Mouse (Mus musculus) left cerebral cortex, adult 11 months (tissue): Measurements from ENCODE around the gene Fxyd3.

ENCODE experiments used
- DNase-seq: peaks from one replicate; pipeline ENCODE4 v3.0.0; 2022; ENCODE audit warnings: low spot score

Fxyd3 gene

DNA sequence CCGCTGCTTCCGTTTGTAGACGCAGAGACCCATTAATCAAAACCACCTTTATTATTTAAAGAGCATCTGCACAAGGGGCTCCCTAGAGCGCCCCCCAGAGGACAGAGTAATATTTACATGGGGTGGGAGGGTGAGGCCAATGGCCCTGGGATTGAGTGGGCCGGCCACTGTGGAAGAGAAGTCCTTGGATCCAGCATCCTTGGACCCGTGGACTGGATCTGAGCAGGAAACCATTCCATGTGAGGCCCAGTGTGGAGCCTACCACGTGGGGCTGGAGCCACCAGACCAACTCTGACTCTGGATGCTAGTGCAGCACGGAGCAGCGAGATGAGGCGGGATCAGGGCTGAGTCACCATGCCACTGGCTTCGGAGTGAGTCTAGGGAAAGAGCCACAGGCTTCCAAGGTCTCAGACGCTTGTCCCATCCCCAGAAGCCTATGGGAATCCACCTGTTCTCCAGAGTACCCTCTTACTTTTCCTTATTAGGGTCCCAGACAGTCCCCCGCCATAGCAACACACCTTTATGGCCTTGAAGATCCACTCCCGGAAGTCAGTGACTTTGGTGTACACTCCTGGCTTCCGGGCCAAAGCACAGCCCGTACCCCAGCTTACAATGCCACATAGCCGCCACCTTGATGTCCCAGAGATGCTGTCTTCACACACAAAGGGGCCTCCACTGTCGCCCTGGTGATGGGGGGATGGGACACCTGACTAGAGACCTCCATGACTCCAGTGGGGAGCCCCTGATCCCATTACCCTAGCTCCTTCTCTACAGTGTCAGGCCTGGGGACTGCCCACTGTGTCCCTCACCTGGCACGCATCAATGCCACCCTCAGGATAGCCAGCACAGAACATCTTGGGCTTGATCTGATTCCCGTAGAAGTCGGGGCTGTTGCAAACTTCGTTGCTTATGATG lies 22.4 kb upstream of the Fxyd3 start:
- no peak for DNase-seq

DNA sequence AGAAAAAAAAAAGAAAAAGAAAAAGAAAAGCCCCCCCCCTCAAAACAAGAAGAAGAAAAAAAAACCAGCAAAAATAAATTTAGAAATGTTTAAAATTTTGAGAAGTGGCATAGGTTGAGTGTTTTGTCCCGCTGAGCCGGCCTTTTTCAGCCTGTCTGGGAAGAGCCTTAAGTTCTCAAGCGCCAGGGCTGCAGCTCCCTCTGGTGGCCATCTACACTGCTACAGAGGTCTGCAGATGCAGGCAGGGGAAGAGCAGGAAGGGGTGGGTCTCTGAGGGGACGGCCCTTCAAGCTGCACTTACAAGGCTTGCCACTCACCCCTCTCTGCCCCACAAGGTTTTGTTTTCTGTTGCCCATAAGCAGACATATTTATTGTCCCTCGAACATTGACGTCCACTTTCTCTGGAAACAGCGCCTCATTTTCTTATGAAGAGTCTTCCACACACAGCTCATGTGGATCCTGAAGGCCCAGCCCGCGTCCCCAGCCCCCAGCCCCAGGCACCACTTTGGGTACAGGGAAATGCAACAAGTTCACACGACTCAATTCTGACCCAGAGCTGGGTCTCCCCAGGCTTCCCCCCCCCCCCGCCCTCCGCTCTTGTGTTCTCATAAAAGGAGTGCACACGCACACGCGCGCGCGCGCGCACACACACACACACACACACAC lies 21.2 kb upstream of the Fxyd3 start:
- DNase-seq, result peak; percentile 77

DNA sequence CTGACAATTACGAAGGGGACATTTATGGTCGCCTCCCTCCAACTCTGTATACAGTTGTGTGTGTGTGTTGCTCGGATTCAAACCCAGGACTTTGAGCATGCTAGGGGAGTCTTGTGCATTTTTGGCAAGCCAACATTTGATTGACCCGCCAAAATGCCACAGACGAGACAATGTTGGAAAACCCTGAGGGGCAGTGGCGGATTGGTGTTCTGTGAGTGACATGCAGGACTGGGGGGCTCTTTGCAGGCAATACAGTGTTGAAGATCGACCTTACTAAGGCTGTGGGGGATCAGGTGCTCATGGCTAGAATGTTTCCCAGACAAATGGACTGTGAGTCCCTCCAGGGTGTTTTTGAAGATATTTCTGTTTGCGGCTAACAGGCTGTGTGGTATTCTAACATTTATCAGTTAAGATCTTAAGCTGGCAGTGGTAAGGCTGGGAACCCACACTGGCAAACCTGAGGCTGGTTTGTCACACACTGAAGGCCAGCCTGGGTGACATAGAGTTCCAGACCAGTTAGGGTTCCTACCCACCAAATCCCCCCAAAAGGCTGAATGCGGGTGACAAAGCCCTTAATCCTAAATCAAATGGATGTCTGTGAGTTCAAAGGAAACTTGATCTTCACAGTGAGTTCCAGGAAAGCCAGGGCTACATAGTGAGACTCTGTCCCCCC lies 20.5 kb upstream of the Fxyd3 start:
- DNase-seq, result no peak

DNA sequence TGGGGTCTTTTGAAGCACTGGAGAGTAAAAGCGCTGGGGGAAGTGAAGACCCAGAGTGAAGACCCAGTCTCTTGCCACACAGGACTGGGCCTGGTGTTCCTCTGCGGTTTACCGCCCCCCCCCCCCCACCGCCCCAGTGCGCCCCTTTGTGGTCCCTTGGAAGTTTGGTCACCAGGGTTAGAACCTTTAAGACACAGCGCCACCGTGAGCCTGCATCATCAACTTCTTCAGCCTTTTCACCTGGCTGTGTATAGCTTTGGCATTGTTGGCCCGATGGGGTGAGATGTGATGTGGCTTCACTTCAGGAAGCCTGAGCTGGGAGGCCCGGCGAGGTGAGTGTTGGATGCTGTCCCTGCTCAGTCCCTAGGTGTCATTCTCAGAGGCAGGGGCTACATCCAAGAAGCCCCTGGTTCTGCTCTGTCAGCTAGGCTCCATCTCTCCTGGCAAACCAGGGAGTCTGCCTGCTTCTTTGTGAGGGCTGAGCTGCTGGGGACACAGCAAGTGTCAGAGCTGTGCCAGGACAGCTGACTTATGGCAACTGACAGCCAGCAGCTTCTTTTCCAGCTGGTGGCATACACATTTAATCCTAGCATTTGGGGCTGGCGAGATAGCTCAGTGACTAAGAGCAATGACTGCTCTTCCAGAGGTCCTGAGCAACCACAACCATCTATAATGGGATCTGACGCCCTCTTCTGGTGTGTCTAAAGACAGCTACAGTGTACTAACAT lies 18.4 kb upstream of the Fxyd3 start:
- no peak for DNase-seq

DNA sequence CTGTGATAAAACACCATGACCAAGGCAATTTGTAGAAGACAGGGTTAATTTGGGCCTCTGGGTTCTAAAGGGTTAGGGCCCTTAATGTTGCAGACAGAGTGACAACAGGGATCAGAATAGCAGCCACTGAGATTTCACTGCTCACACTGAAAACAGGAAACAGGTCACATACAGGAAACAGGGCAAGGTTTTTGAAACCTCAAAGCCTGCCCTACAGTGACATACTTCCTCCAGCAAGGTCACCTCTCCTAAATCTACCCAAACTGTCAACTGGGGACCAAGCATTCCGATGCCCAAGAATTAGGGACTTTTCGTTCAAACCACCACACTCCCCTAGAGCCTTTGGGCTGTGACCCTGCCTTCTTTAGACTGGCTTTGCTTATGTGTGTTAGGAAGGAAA lies 13.2 kb upstream of the Fxyd3 start:
- DNase-seq, result no peak

DNA sequence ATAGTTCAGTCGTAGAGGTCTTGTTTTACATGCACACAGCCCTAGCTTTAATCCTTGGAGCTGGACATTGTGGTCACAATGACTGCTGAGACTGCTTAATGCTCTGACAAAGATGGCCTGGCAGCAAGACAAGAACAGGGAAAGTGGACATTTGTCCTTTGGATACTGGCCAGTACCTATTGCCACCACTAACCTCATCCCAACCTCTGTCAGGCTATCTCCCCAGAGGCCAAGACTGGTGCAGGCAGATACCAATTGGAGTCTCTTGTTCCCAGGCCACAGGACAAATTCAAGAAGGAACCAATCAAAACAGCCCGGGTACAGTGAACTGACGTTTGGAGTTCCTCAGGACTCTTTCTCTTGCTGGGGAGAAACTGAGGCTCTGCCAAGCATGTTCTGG lies 11.7 kb upstream of the Fxyd3 start:
- DNase-seq, result no peak

DNA sequence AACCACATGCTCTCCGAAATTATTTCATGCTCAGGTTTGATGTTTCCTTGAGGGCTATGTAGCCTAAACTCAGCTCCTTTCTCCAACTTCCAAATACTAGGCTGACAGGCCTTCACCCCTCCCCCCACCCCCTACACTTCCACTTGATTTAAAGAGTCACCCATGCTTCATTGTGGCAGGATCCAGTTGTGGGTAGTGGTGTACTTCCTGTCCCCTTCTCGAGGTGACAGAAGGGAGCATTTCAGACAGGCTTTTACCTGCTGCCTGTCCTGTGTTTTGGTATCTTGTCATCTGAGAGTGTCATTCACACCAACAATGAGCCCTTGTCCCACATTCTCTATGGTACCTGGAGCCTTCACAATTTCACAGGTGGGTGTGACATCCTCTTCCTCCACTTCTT lies 10.8 kb upstream of the Fxyd3 start:
- DNase-seq, result no peak

DNA sequence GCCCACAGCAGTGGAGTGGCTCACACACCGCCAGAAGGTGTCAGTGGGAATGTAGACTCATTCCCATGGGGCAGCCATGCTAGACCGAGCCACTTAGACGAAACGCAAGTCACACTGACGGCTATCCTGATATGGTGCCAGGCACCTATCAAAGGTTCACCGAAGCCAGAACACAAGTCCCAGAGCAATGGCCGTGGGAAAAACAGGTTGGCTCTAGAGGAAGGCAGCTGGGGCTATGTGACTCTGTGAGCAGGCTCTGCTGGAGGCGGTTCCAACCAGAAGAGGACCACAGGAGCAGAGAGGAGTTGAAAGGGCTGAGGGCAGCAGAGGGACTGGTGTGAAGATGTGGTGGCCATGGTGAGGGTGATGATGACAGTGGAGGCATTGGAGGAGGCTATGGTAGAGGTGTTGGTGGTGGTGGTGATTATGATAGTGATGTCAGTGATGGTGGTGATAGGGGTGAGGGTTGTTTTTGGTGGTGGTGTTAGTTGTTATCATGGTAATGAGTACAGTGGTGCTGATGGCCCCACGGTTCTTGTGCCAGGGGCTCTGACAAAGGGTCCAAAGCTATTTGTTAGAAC lies 9.8 kb upstream of the Fxyd3 start:
- no peak for DNase-seq

DNA sequence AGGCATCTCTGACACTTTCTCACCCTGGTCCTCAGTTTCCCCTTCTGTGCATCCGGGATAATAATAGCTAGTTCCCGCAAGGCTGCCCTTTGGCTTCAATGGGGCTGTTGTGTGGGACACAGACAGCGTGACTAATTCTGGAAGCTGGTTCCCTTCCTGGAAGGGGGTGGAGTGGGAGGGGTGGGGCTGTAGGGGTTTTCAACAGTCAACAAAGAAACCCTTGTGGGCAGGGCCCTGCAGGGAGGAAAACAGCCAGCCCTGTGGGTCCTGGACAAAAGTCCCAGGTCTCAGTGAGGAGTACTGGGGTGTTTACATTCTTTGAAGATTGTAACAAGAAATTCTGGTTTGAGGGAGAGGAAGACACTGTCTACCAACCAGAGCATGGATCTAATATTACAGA lies 8.7 kb upstream of the Fxyd3 start:
- DNase-seq, result no peak

DNA sequence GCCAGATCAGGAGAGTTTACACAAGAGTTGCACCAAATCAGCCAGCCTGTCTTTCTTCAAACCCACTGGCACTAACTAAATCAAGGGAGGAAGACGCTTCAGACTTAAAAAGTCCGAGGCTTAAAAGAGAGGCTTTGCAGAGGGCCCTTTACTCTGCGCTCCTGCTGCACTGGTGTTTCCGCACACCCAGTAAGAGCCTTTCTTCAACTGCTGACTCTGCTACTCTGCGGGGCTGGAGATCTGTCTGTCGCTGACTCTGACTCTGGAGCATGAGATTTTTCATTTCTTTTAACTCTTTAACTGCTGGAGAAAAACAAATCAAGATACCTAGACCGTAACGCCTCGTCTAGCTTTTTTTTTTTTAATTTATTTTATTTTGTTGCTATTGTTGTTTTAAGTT lies 7.6 kb upstream of the Fxyd3 start:
- DNase-seq, result no peak

DNA sequence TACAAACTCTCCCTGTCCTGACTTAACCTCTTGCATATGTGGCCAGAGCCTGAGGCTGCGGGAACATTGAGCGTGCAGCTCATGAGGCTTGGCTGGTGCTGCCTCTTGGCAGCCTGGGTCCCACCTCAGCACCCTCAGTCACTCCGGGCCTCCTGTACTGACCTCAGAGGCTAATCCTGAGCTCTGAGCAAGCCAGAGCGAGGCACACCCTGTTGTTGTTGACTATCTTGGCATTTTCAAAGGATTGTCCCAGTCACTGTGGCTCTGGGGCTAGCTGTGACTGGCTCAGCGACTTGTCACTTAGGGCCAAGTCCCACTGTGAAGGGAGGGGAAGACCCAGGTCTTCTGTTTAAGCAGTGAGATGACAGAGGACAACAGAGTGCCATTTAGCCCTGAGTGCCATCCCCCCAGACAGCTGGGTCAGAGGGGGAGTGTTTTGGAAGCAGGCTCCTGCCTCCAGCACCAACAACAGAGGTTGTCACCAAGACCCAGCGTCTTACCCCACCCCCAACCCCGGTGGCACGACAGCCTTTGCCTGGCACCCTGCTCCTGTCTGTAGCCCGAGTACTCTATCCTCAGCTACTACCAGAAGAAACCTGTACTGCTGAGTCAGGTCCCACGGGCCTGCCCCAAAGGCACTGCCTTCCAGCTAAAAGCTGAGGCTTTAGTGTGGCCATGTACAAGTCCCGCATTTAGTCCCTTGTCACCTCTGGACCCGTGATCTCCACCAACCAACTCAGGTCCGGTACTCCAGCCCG lies 6.5 kb upstream of the Fxyd3 start:
- DNase-seq, result no peak

DNA sequence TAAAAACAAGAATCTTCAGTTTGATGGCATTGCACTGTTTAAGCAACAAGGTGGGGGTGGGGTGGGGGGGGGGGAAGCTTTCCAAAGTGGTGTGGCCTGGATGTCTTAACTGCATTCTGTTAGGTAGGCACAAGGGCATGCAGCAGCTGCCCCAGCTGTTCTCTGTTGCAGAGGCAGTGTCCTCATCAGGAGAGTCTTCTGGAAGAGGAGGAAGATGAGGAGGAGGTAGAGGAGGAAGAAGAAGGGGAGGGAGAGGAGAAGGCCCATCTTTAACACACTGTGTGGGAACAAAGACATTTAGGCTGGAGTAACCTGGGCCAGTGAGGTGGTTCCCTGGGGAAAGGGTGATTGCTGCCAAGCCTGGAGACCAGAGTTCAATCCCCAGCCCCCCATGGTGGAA lies 5.6 kb upstream of the Fxyd3 start:
- DNase-seq, result no peak

DNA sequence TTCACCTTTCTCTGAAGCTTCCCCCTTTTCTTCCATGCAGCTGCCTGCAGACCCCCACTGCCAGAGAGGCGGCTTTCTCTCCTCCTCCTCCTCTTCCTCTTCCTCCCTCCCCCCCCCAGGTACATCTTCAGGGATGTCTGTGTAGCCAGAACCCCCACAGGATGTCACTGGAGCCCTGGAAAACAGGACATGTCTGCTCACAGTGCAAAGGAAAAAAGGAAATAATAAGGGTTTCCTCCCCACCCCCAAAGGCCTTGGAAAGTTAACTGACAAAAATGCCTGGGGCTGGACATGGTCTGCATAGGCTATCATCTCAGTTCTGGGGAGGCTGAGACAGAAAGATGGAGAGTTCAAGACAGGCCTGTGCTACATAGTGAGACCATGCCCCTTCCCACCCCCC lies 4.6 kb upstream of the Fxyd3 start:
- no peak for DNase-seq

DNA sequence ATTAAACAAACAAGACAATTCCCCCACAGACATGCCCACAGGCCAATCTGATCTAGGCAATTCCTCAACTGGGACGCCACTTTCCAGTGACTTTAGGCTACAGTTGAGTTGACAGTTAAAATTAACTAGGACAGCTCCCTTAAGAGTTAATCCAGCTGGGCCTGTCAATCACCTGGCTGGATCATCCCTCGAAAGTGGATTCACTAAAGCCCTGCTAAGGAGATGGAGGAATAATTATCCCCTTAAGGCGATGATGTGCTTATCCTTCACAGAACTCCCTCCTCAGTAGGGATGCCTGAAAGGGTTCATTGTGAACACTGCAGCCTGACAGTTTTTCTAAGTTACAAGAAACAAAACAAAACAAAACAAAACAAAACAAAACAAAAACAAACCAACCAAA lies 4.1 kb upstream of the Fxyd3 start:
- DNase-seq, result no peak

DNA sequence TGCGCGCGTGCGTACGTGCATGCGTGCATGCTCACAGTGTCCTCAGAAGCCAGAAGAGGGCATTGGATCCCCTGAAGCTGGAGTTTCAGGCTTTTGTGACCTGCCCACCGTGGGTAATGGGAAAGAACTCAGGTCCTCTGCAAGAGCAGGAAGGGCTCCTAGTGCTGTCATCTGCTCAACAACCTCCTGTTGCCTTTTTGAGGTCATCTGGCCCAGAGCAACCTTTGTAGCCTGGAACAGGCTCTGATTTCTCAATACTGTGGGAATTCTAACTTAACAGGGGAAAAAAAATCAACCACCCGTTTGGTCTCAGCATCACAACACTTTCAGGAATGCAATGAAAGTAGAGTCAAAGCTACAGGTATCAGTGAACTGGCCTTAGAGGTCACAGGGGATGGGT lies 3.2 kb upstream of the Fxyd3 start:
- no peak for DNase-seq

DNA sequence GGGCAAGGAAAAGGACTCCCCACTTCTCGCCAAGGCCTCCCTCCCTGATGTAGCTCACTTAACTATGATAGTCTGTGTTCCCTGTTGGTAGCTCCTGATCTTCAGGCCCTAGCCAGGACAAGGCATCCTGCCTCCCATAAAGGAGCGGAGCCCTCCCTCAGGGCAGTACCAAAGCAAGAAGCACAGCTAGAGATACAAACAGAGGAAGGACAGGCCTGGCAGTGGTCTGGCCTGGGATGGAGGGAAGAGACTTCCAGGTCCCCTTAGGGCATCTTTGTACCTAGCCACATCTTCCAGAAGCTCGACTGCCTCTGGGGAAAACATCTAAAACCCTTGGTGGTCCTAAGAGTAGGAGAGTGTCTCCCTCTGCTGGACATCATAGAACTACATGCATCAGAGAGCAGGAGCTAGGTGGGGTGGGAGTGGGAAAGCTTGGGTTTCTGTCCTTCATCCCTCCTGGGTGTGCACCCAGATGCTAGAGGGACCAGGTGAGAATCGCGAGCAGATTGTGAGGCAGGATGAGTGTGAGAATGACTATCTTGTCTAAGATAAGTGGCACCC lies 1.5 kb upstream of the Fxyd3 start:
- DNase-seq, result peak; percentile 62

DNA sequence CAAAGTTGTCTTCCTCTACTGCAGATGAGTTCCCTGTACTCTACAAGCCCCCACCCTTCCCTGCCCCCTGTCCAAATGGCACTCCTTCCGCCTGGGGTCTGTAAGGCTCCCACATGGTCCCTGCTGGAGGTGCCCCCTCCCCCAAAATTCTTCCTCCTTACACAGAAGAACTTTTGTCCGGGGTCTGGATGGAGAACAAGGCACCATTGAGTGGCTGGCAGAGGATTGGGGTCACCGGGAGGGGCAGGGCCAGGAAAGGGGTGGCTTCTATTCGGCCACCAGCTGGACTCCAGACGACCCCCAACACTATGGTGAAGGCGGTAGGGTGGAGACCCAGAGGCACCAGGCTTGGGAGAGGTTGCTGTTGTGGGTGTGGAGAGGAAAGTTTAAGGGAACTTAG lies 966 bp upstream of the Fxyd3 start:
- DNase-seq, result no peak

DNA sequence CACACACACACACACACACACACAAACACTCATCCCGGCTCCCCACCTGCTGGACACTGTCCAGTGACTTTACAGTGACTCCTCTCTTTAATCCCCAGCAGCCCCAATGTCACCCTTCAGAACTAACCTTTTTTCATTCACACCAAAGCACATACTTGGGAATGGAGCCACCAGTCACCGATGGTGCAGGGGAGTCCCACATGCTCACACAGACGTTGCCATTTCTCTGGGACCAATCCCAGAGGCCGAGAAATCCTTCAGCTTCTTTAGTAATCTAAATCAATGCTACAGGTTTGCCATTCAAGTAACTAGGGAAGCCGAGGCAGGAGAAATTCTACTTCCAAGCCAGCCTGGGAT lies 1.8 kb downstream of the Fxyd3 start:
- DNase-seq, result no peak

DNA sequence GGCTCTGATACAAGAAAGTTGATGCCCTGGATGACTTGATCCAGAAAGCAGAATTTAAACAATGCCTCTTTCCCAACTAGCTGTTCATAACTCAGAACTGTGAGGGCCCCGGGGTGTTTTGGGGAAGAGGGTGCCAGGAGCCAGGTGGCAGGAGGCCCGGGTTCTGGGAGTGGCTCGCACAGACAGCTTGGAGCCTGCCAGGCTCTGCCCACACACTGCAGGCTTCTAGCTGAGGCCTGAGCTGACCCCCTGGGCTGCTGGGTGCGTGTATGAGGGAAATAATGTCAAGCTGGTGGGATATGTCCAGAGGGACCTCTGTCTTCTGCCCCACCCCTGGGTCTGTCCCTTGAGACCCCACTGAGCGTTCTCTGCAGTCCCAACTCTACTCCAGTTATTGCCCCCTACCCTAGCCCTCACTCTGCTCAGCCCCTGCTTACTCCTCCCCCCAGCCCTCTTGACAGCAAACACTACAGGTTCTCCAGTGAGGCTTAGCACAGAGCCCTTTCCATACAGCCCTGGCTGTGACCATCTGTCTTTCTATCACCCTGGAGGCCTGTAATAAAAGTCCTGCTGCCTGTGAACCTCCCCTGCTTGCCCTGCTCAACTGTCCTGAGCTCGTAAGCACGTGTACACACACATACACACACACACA lies 2.3 kb downstream of the Fxyd3 start:
- no peak for DNase-seq

DNA sequence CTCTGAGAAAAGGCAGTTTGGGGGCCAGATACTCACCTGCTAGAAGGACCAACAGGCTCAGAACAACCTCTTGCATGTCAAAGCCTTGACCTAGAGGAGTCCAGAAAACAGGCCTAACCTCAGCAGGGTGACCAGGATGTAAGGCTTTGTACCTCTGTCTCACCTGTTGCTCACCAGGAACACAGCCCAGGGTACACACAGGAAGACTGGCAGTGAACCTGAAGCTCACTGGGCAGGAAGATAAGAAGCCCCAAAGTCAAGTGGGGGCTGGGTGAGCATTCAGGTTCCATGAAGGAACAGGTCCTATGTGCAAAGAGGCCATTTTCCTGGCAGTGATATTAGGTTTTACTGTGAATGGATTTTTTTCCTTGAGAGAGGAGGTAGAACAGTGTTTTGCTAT lies 3.0 kb downstream of the Fxyd3 start:
- DNase-seq, result no peak

DNA sequence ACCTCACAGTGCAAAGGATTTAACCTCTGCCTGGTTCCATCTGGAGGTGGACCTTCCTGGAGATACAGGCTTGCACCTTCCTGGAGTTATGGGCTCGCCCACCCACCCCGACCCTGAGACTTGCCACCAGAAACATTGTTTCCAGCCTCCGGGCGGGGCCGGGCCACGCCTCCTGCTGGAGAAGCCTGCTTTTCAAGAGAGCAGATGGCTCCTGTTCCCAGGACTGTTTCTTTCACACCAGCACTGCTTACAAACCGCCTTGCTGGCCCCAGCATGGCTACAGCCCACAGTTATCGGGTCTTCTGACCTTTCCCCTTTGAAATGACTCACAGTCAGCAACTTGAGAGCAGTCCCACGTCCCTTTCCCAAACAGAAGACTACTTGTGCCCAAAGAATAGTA lies 4.2 kb downstream of the Fxyd3 start:
- DNase-seq, result no peak
